Mouse (Mus musculus) left cerebral cortex, adult 2 months (tissue): ENCODE data around the gene Srrm4. TPM values are rescaled to one million over a fixed set of nuclear protein-coding genes. Genes with fewer than 3 reads are reported as not detected.

Experiments
- DNase-seq, 2 experiments: peaks; one replicate each; pipeline ENCODE4 v3.0.0; 2021 to 2022; ENCODE audit warnings: low spot score in 2 of 2, mixed read lengths in 1 of 2; ENCODE audit errors: extremely low spot score in 1 of 2
- H3K27ac ChIP-seq: fragments of 200-600 bp; 2 replicates; pipeline ENCODE4 v1.8.1; 2022
- H3K4me3 ChIP-seq: fragments of 200-600 bp; 2 replicates; pipeline ENCODE4 v1.8.1; 2022
- CTCF ChIP-seq: fragments of 200-600 bp; IDR thresholded peaks from 2 replicates; pipeline ENCODE4 v1.8.1; 2022; ENCODE audit warnings: antibody characterized with exemption, mild to moderate bottlenecking, moderate library complexity
- intact Hi-C: fragments of 180-260 bp; cut with DNase I; formaldehyde crosslinking; loops from one replicate; pipeline ENCODE4 v1.15.1; 2025
- total RNA-seq, 2 experiments: library from RNA; stranded (reverse); gene quantifications; 2 replicates each; pipeline ENCODE4 v1.2.3; 2021

Gene Srrm4
- total RNA-seq, 2 experiments from 2014 or later: 28.8 to 30.7 TPM

DNA sequence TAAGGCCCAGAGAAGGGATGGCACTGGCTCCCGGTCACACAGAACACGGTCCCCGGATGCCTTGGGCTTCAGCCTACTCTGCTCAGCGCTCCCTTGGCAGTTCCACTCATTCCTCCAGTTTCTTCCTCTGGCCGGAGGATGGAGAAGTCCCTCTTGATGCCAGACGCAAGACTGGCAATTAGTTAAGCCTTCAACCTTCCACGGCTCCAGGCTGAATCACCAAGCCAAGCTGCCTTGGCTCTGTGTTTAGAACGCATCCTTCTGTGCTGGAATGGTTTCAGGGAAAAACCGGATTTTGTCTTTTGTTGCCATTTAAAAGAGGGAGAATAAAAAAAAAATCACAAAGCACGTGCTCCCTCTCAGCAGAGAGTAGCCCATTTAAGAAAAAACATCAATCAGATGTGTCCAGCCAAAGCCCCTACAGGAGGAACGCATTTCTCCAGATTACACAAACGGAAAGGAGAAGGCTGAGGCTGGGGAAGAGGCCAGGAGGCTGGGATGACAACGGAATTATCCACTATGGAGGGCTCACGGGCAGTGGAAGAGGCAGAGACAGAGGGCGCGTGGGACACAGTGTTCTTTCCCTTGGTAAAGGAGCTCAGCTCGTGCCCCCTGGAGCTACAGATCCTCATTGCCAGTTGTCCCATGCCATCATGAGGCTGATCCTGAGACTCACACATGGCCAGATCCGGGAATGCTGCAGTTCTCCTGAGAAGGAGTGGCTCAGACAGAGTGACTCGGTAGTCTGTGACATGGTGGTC lies 92.6 kb downstream of the Srrm4 start:
- intact Hi-C loops: loop anchor here (5.0 kb wide), 1 partner anchor 93 kb away; the partner anchor contains the start of gene Srrm4
- Histone ChIP-seq H3K4me3 (no peak overlapping the region), H3K27ac (peak overlapping the region; percentile 69)
- no peak for TF ChIP-seq CTCF
- DNase-seq: no peak

DNA sequence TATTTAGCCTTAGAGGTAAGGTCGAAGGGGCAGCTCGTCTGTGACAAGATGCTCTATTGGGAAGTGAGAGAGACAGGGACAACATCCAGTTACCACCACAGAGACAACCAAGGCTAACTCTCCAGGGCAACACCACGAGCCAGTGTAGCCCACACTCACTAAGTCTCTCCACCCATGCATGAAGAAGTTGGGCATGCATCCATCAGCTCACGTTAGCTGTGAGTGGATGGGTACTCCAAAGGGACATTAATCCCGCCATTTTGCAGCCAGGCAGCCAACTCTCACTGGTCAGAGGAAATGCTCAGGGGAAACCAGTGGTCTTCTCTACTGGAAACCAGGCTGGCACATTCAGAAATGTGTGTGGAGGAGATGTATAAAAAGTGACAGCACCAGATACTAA lies 93.8 kb downstream of the Srrm4 start:
- Histone ChIP-seq H3K4me3 (no peak overlapping the region), H3K27ac (no peak overlapping the region)
- DNase-seq: no peak
- intact Hi-C loops: loop anchor here (5.0 kb wide), 1 partner anchor 94 kb away; the partner anchor contains the start of gene Srrm4
- no peak for TF ChIP-seq CTCF

DNA sequence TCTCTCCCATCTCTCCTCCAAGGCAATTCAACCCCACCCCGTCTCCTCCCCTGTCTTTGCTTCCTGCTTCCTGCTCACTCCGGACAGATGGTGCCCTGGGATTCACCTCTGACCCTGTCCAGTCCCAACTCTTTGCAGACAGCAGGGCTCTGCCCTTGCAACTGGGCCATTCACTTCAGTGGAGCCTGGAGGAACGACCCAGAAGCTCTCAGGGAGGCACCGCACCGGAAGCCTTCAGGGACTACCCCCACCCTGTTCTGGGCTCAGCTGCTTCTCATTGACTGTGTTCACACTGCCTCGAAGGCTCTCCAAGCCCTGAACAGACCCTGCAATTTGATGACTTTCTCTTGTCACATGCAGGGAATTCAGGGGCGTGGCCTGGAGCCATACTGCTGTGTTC lies 94.4 kb downstream of the Srrm4 start:
- Histone ChIP-seq H3K27ac (no peak overlapping the region), H3K4me3 (no peak overlapping the region)
- intact Hi-C loops: loop anchor here (5.0 kb wide), 1 partner anchor 95 kb away; the partner anchor contains the start of gene Srrm4
- no peak for TF ChIP-seq CTCF
- DNase-seq: no peak

DNA sequence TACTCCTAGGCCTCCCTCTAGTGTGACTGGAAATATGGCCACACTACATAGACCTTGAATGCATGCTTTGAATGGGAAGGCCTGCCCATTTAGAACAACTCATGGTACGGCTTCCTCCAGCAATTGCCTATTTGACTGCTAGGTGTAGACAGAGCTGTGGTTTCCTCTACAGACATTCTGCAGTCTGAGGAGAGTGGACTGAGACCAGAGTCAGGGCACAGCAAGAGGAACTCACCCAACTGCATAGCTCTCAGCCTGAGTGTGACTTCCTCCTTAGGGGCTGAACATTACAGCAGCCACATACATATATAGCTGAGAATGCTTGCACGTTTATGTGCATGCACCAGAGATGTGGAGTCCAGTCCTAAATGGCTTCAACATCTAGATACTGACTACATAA lies 94.9 kb downstream of the Srrm4 start:
- no peak for DNase-seq
- Histone ChIP-seq H3K27ac (no peak overlapping the region), H3K4me3 (no peak overlapping the region)
- no peak for TF ChIP-seq CTCF
- intact Hi-C loops: loop anchor here (5.0 kb wide), 1 partner anchor 96 kb away; the partner anchor contains the start of gene Srrm4

DNA sequence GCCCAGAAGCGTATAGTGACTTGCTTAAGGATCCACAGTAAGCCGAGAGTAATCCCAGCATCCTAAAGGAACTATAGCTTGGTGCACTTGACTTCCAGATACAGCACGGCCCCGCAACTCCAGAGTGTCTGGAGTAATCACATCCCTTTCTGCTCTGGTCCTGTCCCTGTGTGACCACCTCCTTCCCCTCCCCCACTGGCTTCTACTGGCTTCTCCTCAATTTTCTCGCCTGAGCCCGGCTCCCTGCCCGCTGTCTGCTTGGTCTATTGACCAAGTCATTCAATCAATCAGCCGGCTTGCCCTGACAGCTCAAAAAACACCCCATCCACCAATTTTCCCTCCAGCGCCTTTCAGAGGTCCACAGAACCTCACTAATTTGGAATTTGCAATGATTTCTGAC lies 96.2 kb downstream of the Srrm4 start:
- H3K27ac ChIP-seq: no peak overlapping the region
- TF ChIP-seq CTCF: no peak
- DNase-seq: no peak
- intact Hi-C loops: loop anchor here (5.0 kb wide), 1 partner anchor 97 kb away; the partner anchor contains the start of gene Srrm4
- H3K4me3 ChIP-seq: no peak overlapping the region

DNA sequence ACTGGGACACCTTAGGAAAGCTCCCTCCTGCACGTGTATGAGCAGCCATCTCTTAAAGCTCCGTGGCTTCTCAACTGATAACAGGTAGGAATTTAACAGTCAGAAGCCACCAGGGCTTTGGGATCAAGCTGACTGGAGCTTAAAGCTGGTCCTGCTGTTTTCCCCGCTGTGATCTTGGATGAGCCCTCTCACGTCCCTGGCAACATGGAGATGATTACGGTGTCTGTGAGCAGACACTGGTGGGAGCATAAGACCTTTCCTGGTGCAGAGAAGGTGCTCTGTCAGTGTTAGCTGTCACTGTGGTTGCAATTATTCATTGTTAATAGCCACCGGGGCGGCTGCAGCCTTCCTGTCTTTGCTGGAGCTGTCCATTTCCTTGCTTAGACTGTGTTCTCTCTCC lies 97.2 kb downstream of the Srrm4 start:
- Histone ChIP-seq H3K4me3 (no peak overlapping the region), H3K27ac (no peak overlapping the region)
- TF ChIP-seq CTCF: no peak
- DNase-seq: no peak
- intact Hi-C loops: no loop called here

DNA sequence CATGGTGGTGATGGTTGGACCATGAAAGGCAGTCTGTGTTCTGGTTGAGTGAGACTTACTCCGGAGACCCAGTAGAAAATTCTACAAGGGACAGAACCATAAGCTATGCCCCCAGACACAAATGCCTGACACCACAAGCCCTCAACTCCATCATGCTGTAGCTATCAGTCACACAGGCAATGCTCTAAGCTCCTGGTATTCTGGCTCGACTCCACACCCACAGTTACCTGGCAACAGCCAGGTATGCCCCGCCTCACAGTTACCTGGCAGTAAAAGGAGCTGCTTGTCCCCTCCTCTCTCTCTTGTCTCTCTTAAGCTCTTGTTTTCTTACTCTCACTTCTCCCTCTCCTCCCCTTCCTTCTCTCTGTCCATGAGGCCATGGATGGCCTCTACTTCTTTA lies 98.9 kb downstream of the Srrm4 start:
- H3K27ac ChIP-seq: no peak overlapping the region
- no peak for DNase-seq
- no peak overlapping the region for H3K4me3 ChIP-seq
- TF ChIP-seq CTCF: no peak
- intact Hi-C loops: no loop called here

DNA sequence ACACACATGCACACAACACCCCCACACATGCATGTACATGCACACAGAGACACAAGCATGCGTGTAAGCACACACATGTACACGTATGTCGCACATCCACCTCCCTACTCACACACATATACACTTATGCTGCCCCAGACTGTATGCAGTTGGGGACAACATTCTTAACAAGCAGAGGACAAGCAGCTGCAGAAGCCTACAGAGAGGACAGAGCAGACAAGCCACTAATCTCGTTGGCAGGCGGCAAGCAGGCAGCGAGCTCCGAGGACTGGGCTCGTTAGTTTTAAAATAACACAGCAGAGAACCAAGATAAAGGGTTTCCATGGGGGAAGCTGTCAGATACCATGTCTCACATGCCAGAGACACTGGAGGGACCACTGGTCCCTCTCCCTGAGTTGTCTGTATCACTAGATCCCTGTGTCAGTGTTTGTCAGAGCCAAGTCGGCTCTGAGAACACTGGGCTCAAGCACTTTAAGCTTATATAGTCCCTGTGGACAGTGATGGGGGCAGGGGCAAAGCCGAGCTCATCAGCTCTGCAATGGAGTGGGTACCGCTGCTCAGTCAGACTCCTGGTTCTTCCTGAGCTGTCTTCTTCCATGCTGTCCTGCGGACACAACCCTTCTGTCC lies 99.7 kb downstream of the Srrm4 start:
- intact Hi-C loops: loop anchor here (2.0 kb wide), 1 partner anchor 31 kb away; no protein-coding TSS in a partner anchor
- Histone ChIP-seq H3K27ac (peak overlapping the region; percentile 64), H3K4me3 (no peak overlapping the region)
- no peak for DNase-seq
- no peak for TF ChIP-seq CTCF

DNA sequence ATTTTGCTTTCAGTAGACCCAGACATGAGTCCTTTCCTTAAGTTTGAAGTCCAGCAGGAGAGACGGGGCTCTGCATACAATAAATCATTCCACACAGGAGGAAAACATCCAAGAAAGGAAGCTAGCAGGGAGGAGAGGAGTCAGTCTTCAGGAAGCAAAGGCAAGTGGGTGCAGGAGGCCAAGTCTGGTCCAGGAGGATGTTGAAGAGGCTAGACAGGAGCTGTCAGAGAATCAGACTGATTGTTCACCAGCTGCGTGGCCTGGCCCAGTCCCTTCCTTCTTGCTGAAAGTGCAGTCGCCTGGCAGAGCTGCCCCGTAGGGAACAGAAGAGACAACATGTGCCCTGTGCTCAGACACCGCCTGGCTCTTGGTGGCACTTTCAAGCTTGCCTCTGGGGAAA lies 100.8 kb downstream of the Srrm4 start:
- intact Hi-C loops: loop anchor here (2.0 kb wide), 1 partner anchor 32 kb away; no protein-coding TSS in a partner anchor
- Histone ChIP-seq H3K4me3 (no peak overlapping the region), H3K27ac (peak overlapping the region; percentile 30; the same call in 1 of the 2 replicates)
- DNase-seq: no peak
- no peak for TF ChIP-seq CTCF

DNA sequence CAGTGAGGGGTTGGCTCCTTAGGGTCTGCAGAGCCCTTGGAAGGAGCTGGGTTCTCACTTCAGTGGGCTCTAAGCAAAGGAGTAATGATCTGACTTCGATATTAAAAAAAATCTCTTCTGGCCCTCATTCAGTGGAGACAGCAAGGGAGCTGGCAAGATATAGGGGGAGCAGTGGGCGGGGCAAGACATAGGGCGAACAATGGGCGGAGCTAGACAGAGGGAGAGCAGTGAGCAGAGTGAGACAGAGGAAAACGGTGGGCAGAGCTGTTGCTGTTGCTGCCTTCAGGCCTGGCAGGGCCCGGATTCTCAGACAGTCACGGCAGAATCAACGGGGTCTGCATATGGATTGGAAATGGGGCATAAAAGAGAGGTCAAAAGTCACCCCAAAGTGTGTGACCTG lies 102.0 kb downstream of the Srrm4 start:
- DNase-seq: no peak
- intact Hi-C loops: loop anchor here (2.0 kb wide), 1 partner anchor 33 kb away; no protein-coding TSS in a partner anchor
- no peak for TF ChIP-seq CTCF
- Histone ChIP-seq H3K27ac (no peak overlapping the region), H3K4me3 (no peak overlapping the region)

DNA sequence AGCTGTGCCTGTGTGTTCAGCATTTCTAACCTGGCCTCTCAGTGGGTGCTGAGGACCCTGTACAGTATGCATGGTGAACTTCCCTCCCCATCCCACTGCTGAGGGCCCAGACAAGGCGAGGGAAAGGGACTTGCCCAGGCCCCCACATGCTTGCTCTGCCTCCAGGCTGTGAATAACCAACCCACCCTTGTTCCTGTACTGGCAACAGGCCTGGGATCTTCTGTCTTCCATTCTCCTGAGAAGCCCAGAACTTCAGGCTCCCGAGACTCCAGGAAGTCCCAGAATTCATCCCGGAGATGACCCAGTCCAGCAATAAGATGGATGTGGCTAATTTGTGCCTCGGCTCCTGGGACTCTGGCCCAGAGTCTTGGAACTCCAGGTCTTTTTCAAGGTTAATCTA lies 105.5 kb downstream of the Srrm4 start:
- intact Hi-C loops: no loop called here
- H3K4me3 ChIP-seq: no peak overlapping the region
- DNase-seq: no peak
- TF ChIP-seq CTCF: no peak
- no peak overlapping the region for H3K27ac ChIP-seq

DNA sequence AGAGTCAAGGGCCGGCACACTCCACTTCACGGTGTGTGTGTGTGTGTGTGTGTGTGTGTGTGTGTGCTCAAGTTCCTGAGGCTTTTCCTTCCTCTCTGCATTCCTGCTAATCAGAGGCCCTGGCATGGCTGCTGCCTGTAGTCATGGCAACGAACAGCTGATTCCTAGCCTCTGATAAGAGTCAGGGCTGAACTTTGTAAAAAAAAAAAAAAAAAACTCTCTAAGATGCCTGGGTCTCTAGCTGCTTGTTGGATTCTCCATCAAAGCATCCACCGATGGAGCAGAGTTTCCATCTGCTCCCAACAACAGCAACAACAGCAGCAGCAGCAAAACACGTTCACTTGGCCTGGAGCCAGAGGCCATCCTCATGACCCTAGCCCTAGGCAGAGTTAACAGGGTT lies 106.5 kb downstream of the Srrm4 start:
- no peak for TF ChIP-seq CTCF
- no peak overlapping the region for H3K27ac ChIP-seq
- DNase-seq: no peak
- no peak overlapping the region for H3K4me3 ChIP-seq
- intact Hi-C loops: no loop called here

DNA sequence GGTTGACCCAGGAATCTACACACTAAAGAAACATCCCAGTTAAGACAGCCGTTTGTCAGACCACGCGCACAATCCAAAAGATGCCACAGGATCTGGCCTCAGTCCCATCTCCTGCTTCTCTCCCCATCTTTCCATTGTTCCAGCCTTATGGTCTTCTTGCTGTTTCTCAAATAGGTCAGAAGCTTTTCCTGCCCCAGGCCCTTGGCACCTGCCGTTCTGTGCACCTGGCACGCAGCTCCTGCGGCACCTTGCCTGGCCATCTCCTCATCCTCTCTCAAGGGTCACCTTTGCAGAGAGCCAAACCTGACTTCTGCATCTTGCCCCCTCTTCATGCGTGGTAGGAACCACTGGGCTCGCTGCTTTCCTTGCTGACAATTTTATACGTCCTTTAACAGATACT lies 107.4 kb downstream of the Srrm4 start:
- intact Hi-C loops: no loop called here
- Histone ChIP-seq H3K27ac (no peak overlapping the region), H3K4me3 (no peak overlapping the region)
- TF ChIP-seq CTCF: no peak
- no peak for DNase-seq
